Mouse (Mus musculus) testis, adult 2 months (tissue): ENCODE measurements around the gene Snph. TPM values are rescaled to one million over a fixed set of nuclear protein-coding genes. Genes with fewer than 3 reads are reported as not detected.
A peak's percentile ranks its signal among the peaks of the same experiment; 100 is the strongest.

ENCODE experiments used
- H3K27ac ChIP-seq: fragments of 200-500 bp; 2 replicates; pipeline ENCODE4 v1.5.1; 2012; ENCODE audit warnings: low read depth, low read length; ENCODE audit not compliant: control insufficient read depth, insufficient read depth
- H3K27me3 ChIP-seq: fragments of 200-500 bp; 2 replicates; pipeline ENCODE4 v1.6.1; 2012; ENCODE audit warnings: mild to moderate bottlenecking, low read length, moderate library complexity; ENCODE audit not compliant: control insufficient read depth, insufficient read depth
- H3K36me3 ChIP-seq: fragments of 200-500 bp; 2 replicates; pipeline ENCODE4 v1.6.1; 2012; ENCODE audit warnings: mild to moderate bottlenecking, low read length; ENCODE audit not compliant: control insufficient read depth, insufficient read depth
- H3K4me1 ChIP-seq: fragments of 200-500 bp; 2 replicates; pipeline ENCODE4 v1.6.1; 2012; ENCODE audit warnings: low read length; ENCODE audit not compliant: control insufficient read depth, insufficient read depth
- H3K4me3 ChIP-seq: fragments of 200-500 bp; 2 replicates; pipeline ENCODE4 v1.5.1; 2012; ENCODE audit warnings: low read depth, mild to moderate bottlenecking, low read length, moderate library complexity, mixed read lengths; ENCODE audit not compliant: control insufficient read depth
- CTCF ChIP-seq: fragments of 200-500 bp; IDR thresholded peaks from 2 replicates; pipeline ENCODE4 v1.5.1; 2012; ENCODE audit warnings: low read depth, mild to moderate bottlenecking, inconsistent platforms, low read length, moderate library complexity; ENCODE audit not compliant: control insufficient read depth, insufficient read depth, insufficient replicate concordance
- POLR2A ChIP-seq: fragments of 200-500 bp; IDR thresholded peaks from 2 replicates; pipeline ENCODE4 v1.6.1; 2012; ENCODE audit warnings: low read depth, mild to moderate bottlenecking, inconsistent platforms, low read length, moderate library complexity; ENCODE audit not compliant: control insufficient read depth
- polyA plus RNA-seq: library from polyadenylated mRNA; depleted of rRNA; stranded (reverse); fragments of >200 nt; gene quantifications from 2 replicates; pipeline ENCODE4 v1.2.3, GENCODE M21; 2012

Gene Snph
- polyA plus RNA-seq, 1 experiment: 0.20 TPM

DNA sequence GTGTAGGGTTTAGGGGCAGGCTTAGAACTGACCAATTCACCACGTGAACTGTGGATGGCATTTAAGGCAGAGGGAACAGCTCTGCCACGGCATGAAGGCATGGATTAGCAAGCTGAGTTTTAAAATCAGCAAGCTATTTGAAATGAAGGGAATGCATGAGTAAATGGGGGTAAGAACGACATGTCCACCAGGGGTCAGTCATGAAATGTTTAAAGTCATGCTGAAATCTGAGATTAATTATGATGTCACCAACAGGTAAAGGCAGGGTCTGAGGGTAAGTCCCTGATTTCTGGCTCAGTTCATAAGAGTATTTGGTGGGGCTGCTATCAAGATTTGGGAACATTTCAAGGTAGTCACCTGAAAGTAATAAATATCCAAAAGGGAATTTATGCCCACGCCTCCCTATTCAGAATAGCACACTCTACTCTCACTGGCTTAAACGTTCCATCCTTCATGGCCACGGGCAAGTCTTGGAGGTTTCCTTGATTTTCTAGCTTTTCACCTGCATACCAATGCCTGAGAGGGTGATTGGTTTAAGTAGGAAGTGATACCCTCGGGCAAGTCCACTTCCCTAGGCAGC lies 57.2 kb downstream of the Snph start:
- peak overlapping the region; percentile 80; the same call in 1 of the 2 replicates for H3K4me3 ChIP-seq
- H3K4me1 ChIP-seq: peaks cover 11% of the 10 kb centered on the region
- H3K27me3 ChIP-seq: no peaks in the 10 kb centered on the region
- H3K36me3 ChIP-seq: no peaks in the 10 kb centered on the region
- TF ChIP-seq CTCF (no peak), POLR2A (no peak)
- H3K27ac ChIP-seq: no peak overlapping the region

DNA sequence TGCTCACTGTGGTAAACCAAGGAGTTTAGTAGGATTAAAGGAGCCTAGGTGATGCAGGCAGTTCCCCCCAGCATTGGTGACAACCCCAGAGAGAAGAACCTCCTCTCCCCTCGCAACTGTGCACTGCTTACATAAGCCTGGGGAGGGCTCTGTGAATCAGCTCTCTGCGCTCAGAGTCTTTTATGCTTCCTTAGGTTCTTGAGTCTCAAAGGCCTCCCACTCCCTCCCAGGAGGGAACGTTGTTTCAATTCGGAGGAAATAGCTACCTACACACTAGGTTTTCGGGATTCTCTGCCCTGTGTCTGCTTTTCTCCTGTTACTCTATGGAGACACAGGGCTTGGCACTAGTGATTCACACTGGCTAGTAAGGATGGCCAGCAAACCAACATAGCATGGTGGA lies 57.8 kb downstream of the Snph start:
- Histone ChIP-seq H3K27ac (no peak overlapping the region), H3K27me3 (no peaks in the 10 kb centered on the region), H3K4me3 (no peak overlapping the region), H3K4me1 (peaks cover 11% of the 10 kb centered on the region), H3K36me3 (no peaks in the 10 kb centered on the region)
- TF ChIP-seq POLR2A: no peak
- TF ChIP-seq CTCF: no peak

DNA sequence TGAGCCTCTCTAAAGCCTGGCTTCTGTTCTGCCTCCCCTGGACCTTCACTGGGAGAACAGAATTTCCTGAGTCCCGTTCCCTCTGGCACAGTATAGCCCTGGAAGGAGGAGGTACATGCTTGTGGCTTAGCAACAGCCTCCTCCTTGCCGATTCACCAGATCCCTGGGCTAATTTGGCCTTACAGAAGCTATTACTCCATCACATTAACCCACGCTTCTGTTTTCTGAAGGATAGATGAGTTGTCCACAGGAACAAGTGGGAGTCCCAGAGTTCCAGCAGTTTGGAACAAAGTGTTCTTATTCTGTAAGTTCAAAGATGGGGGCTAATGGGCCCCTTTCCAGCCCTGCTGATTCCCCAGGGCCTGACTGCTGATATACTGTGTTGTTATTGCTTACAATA lies 58.7 kb downstream of the Snph start:
- Histone ChIP-seq H3K27ac (no peak overlapping the region), H3K4me1 (peaks cover 11% of the 10 kb centered on the region), H3K4me3 (no peak overlapping the region), H3K27me3 (no peaks in the 10 kb centered on the region), H3K36me3 (no peaks in the 10 kb centered on the region)
- no peak for TF ChIP-seq CTCF
- TF ChIP-seq POLR2A: no peak

- Histone ChIP-seq H3K27ac (no peak within 1 kb of the TSS), H3K4me3 (no peak within 1 kb of the TSS), H3K36me3 (no peaks in the 10 kb centered on the region), H3K4me1 (peaks cover 11% of the 10 kb centered on the region), H3K27me3 (no peaks in the 10 kb centered on the region)
- no peak for TF ChIP-seq POLR2A
- TF ChIP-seq CTCF: no peak
Measured at GRCm38 (mm10) chr2:151571873-151572700, 60.3 kb downstream of the Snph start, which contains the start of gene Sdcbp2. Gene Sdcbp2, plus strand, starts transcription at chr2:151572622.

DNA sequence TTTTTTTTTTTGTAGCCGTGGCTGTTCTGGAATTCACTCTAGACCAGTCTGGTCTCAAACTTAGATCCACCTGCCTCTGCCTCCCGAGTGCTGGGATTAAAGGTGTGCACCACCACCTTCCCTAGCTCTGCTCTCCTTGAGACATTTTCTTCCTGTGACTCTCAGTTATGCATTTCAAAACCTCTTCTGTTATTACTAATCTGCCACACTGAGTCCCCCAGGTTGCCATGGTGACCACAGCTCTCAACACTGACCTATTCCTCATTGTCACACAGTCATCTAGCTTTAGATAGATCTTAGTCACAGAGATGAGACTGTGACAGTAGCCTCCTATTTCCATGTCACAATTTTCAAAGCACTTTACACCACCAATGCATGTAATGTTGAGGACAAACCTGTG lies 62.9 kb downstream of the Snph start:
- Histone ChIP-seq H3K4me3 (no peak overlapping the region), H3K36me3 (no peaks in the 10 kb centered on the region), H3K27ac (no peak overlapping the region), H3K4me1 (peaks cover 2% of the 10 kb centered on the region; the same call in 1 of the 2 replicates), H3K27me3 (no peaks in the 10 kb centered on the region)
- TF ChIP-seq CTCF: no peak
- TF ChIP-seq POLR2A: no peak

DNA sequence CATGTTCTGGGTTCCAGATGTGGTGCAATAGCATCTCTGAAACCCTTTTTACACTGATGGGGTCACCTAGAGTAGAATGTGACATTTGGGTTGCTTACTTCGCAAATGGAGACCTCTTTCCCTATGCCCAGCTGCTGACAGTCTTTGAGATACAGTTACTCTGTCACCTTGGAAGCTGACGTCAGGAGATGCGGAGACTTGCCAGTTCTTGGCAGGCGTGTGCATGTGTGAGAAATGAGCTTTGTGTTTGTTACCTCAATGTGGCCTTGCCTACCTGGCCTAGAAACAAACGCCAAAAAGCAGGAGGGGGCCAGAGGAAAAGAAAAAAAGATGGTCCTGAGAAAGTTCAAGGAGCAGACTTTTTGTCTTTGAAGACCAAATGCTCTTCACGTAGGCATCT lies 65.5 kb downstream of the Snph start:
- H3K27me3 ChIP-seq: no peaks in the 10 kb centered on the region
- H3K36me3 ChIP-seq: no peaks in the 10 kb centered on the region
- H3K4me1 ChIP-seq: no peaks in the 10 kb centered on the region
- no peak overlapping the region for H3K4me3 ChIP-seq
- H3K27ac ChIP-seq: no peak overlapping the region
- TF ChIP-seq POLR2A (no peak), CTCF (no peak)

DNA sequence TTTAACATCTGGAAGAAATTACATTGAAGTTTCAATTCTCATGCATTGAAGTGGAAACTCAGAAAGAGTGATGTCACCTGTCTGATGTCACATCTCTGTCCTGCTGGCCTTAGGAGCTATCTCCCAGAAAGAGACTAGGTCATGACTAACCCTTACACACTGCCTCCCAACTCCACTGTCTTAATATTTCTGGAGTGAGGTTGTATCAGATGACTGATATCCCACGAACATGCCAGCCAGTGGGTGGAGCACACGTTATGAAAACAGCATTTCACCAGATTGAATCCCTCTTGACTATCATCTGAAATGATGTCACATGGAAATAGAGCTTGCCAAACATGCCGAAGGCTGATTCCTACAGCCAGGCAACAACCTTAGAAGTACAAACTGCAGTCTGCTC lies 67.4 kb downstream of the Snph start:
- no peak overlapping the region for H3K27ac ChIP-seq
- H3K4me3 ChIP-seq: no peak overlapping the region
- H3K27me3 ChIP-seq: no peaks in the 10 kb centered on the region
- H3K4me1 ChIP-seq: no peaks in the 10 kb centered on the region
- H3K36me3 ChIP-seq: no peaks in the 10 kb centered on the region; the same call in 1 of the 2 replicates
- TF ChIP-seq CTCF (no peak), POLR2A (no peak)

DNA sequence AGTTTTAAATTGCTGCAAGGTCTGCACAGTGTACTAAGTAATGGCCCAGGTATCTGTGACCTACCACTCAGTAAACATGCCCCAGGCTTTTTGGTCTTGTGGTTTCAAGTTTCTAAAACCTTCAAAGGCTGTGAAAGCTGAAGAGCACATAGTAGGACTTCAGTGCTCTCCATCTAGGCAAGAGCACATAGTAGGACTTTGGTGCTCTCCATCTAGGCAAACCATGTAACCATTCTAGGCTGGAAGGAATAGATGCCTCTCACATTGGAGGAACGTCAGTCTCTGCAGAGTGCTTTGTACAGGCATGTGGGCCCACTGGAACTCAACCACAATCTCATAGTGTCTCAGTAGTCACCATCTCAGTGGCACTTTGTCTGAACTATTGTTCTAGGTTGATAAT lies 68.4 kb downstream of the Snph start:
- Histone ChIP-seq H3K27ac (no peak overlapping the region), H3K4me1 (no peaks in the 10 kb centered on the region), H3K4me3 (no peak overlapping the region), H3K36me3 (no peaks in the 10 kb centered on the region; the same call in 1 of the 2 replicates), H3K27me3 (no peaks in the 10 kb centered on the region)
- TF ChIP-seq POLR2A (no peak), CTCF (no peak)
